Mouse (Mus musculus) induced T-regulatory cell, adult 2 months (primary cell): Measurements from ENCODE around the gene 4930579G24Rik.
A peak's percentile ranks its signal among the peaks of the same experiment; 100 is the strongest.

Experiments
- DNase-seq: peaks from one replicate; pipeline ENCODE4 v3.0.0-alpha.2; 2012; ENCODE audit warnings: low read depth

Gene 4930579G24Rik

GRCm38 (mm10) chr3:79628561-79629415 lies at the start of gene 4930579G24Rik:
TSS of gene 4930579G24Rik (plus strand) at chr3:79629079.
- DNase-seq, result peak; percentile 100

GRCm38 (mm10) chr3:79579891-79580575 lies 48.8 kb upstream of the 4930579G24Rik start:
- DNase-seq, result no peak

- peak; percentile 94 for DNase-seq
These were observed 42.1 kb upstream of the 4930579G24Rik start for GRCm38 (mm10) chr3:79586804-79587203.

DNA sequence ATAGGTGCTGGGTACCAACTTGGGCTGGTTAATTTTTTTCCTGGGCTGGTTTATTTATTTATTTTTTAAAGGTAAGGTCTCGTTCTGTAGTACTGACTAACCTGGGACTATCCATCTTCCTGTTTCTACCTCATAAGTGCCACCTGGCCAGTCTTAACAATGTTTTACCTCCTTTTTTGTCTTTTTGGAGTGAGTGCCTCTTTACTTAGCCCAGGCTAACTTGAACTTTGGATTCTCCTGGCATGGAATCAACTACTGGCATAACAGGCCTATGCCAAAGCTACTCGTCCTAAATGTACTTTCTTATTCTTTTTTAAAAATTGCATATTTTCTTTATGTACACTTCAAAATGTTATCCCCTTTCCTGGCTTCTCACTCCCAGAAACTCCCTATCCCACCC lies 39.2 kb upstream of the 4930579G24Rik start:
- DNase-seq, result no peak

DNA sequence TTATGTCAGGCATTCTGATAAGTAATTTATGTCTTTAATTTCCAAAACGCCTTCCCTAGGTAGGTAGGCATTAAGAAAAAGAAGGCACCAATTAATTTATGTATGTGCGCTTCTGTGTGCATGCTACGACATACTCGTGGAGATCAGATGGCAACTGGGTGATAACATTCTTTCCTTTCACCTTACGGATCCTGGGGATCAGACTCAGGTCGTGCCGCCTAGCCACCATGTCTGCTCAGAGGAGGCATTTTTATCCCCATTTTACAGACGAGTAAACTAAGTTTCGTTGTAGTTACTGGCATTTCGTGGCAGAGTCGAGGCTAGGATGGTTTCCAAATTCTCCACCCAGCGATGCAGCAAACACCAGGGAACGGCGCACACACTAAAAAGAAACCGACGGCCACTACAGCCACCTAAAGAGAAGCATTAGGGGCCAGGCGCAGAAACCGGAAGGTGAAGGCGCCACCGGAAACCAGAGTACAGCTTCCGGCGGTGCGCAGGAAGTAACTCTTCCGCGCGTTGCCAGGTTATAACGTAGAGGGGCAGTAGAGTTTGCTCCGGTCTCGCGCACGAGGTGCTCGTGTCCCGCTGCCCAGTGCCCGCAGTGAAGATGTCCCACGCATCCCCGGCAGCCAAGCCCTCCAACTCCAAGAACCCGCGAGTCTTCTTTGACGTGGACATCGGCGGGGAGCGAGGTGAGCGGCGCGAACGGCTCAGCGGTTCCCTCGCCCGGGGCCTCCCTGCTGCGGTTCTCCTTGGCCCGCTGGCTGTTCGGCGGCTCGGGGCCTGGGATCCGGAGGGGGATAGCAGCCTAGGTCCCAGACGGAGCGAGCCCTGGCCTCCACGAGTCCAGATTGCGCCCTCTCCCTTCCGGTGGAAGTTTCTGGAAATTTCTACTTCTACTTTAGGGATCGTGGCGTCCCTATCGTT lies 37.8 kb upstream of the 4930579G24Rik start, which contains the start of gene Ppid:
Ppid (plus strand) TSS at position 480 of the 930 bp plus-strand sequence.
- DNase-seq, result peak; percentile 92

DNA sequence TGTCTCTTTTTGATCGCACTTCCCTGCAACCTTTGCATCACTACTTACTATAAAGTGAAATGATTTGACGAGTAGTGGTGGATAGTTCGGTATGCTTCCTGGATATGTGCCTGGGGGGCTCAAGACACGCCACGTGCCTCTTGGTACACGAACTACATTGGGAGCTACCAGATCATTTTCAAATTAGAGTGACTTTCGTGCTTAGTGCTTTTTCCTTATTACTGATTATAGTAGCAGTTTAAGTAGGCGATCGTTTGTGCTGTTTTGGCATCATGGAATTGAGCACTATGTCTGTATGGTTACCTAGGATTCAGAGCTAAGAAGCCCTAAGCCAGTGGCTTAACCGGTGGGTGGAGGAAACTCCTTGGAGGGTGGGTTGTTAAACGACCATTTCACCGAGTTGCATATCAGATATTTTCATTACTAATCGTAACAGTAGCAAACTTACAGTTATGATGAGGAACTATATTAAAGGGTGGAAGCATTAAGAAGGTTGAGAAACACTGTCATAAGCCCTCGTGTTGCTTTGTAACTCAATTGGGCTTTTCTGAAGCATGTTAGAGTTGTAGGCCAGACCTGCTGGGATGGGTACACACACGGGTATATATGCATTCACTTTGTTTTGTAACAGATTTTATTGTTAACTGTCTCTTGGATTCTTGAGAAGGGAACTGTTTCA lies 36.9 kb upstream of the 4930579G24Rik start:
- peak; percentile 37 for DNase-seq

DNA sequence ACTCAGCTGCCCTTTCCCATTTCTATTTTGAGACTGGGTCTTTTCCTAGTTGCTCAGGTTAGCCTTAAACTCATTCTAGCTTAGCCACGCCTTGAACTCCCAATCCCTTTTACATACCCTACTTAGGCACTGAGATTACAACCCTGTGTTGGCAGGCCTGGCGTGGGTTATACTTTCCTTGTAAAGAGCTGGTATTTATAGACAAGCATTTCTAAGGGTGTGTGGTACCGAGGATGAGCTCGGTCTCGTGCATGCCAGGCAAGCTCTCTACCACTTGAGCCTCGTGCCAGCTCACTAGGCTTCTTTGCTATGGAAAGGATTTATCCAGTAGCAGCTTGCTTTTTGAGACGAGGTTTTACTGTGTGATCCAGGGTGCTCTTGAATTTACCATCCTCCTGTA lies 33.4 kb upstream of the 4930579G24Rik start:
- no peak for DNase-seq

DNA sequence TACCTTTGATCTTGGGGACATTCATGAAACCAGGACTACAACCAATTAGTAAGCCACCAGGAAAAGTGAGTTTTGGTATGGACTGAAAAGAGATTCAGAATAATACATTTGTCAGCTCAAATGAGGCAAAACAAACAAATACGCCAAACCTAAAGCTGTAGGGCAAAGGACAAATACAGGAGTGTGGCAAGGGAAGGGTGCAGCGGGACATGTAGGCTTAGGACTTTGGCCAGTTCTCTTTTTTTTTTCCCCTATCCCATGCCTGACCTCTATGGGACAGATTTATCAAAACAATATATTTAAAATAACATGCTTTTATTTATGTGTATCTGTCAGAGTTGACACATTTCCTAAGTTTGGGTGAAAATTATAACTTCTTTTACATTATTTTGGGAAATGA lies 19.0 kb upstream of the 4930579G24Rik start:
- no peak for DNase-seq

DNA sequence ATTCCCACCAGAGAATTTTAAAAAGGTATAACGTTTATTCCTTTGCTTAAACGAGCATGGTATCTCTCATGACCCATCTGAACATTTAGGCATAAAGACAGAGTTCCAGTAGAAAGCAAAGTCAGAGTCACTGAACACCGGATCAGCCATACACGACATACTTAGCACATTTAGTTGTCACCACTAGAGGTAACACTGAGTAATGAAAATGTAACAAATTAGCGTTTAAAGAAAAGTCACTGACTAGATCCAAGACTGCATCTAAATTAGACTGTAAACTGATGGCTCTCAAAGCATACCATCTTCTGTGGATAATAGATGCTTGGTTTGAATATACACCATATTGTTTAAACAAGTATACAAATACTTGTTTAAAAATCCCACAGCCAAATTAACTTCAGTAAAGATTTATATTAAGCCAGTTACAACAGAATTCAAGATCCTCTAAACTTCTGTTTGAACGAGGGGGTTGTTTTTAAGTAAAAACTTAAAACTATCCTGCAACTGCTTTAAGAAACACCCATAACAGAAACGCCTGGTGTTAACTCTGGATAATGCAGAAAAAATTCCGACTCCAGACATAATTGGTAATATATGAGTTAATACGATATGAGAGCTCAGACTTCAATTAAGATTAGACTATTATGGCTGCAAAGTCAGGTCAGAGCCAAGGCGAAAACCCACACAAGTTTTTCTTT lies 1.2 kb upstream of the 4930579G24Rik start:
- peak; percentile 63 for DNase-seq

DNA sequence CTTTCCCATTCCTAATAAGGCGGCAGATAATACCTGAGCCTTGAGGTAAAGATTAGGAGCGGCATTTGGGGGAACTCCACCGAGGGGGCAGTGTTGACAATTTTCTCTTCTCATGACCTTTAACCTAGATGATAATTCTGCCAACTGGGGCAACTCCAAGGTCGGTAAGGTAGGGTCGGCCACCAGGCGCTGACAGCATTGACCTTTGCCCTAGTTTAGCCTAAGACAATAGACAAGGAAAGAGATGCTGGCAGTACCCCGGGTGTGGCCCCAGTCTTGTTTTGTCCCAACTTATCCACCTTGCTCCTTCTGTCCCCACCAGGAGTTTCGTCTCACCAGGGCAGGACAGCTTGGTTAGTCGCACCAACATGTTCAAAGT lies 708 bp upstream of the 4930579G24Rik start:
- DNase-seq, result peak; percentile 76

DNA sequence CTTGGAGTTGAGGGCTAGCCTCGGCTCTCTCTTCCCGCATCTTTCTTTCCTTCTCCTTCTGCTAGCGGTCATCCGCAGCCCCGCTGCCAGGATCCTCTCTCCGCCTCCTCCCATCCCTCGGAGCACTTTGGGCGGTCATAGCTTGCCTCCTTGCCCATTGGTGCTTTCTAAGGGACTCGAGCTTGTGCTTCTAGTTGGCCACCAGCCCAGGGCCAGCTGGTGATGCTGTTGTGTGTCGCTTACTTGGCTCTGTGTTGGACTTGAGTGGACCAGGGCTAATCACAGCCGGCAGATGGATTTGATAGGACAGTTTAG lies 494 bp downstream of the 4930579G24Rik start, which contains the start of gene Etfdh:
Etfdh (minus strand) TSS at position 85 of the 315 bp plus-strand sequence.
- DNase-seq, result no peak

DNA sequence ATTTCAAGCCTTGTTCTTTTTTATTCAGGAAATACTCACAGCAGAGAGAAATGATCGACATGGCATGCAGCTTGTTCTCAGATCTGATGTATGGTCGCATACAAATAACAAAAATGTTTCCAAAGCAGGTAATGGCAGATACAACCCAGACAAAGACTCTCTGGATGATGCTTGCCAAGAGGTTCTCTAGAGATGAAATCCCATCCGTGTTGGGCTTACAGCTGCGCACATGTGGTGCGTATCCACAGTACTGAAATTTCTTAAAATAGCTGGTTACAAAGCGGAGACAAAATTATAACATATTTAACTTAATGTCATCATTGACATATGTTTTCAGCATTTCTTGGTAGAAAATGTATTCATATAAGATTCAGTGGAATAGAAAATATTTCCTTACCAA lies 23.2 kb downstream of the 4930579G24Rik start:
- no peak for DNase-seq

- DNase-seq, result no peak
These were observed 27.8 kb downstream of the 4930579G24Rik start for GRCm38 (mm10) chr3:79656682-79657081.

DNA sequence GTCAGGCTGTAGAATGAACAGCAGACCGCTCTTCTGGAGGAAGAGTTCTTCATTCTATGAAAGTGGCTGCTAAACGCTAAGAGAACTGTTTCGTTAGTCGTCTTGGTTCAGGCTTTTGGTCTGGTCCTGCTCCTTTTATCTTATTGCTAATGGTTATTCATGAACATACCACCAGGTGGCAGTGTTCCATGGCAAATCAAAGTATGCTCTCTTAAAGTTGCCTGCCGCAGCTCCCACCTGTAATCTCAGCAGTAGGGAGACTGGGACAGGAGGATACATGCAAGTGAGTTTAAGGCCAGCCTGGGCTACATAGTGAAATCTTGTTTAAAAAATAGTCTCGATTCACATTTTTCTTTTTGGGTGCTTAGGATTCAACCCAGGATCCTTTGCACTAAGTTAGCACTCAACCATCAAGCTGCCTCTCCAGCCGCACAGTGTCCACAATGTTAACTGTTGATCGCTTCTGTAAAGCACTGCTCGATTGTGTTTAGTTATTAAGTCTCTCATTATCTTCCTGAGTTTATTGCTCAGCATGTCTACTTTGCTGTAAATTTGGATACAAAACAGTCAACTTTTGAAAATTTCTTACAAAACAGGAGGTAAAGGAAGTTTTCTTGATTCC lies 36.0 kb downstream of the 4930579G24Rik start:
- peak; percentile 77 for DNase-seq

DNA sequence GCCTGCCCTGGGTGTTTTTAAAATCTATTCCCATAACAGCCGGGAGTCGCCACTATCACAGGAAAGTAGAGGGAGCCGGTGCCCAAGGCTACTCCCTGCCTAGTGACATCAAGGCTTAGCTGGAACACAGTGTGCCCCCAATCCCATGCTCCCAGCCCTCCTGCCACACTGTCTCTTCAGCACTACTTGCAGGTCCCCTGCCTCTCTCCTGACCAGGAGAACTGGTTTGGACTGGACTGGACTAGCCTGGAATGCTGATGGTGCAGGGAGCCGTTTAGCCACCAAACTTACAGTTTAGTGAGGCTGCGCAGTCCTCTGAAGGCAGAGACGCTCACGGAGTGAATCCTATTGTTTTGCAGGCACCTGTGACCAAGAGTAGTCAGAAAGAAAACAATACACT lies 41.7 kb downstream of the 4930579G24Rik start:
- no peak for DNase-seq

DNA sequence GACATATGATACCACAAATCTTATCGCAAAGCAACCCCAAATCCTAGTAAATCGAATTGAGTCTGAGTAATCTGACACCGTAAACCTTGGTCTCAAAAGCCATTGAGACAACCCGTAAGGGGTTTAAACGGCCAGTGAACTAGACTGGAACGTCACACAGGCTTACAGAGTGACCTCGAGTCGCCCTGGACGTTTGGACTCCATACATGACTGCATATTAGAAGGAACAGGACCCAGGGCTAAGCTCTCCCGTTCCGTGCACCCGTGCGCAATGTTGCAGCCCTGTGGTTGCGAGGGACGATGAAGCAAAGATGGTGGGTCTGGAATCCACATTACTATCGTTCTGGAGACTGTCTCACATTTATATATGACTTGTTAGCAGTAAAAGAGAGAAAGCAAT lies 43.3 kb downstream of the 4930579G24Rik start:
- DNase-seq, result no peak

DNA sequence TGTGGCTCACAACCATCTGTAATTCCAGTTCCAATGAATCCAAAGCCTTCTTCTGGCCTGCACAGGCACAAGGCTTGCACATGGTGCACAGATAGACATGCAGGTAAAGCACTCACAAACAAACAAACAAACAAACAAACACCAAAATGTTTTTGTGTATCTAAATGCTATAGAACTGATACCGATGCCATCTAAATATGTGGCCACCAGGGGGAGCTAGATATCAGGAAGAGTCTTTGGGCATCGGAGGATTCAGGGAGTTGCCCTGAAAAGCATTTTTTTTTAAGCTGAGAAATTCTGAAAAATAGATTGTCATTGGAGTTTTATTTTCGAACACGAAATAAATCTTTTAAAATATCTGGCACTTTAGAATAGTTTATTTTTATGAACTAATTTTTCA lies 44.2 kb downstream of the 4930579G24Rik start:
- DNase-seq, result peak; percentile 76

DNA sequence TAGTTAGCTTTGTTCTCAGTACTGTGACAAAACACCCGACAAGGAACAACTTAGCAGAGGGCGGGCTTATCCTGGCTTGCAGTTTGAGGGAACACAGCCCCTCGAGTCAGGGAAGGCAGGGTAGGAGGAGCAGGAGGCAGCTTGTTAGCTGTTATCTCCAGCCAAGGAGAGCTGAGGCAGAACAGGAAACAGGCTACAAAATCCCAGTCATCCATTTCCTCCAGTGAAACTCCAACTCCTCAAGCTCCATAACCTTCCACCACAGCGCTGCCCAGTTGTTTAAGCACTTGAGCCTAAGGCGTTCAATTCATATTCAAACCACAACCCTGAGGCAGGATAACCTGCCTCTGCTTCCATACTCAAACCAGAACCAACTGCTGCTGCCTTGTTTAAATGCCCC lies 45.8 kb downstream of the 4930579G24Rik start:
- no peak for DNase-seq

- no peak for DNase-seq
These were observed 47.5 kb downstream of the 4930579G24Rik start for GRCm38 (mm10) chr3:79676411-79676810.
